ENCODE assay signal across 15 mouse cellular contexts in genomic region chr15:98256271-98256670, GRCm38 (mm10). TPM values are rescaled to one million over a fixed set of nuclear protein-coding genes. Genes with fewer than 3 reads are reported as not detected.
DNase-seq lines count a peak whose midpoint lies in the region; ATAC-seq and TF ChIP-seq lines count a peak whose summit lies in the region.
"Had no signal": no experiment of that assay in that cellular context is flagged by ENCODE, and none has a peak within 500 bp of the region (broad histone marks: within the 10 kb centered on the region; RNA-seq: fewer than 3 reads in every experiment).

No protein-coding gene starts in this region.

- no peaks in the 10 kb centered on the region for H3K4me1 ChIP-seq in intestine, embryonic 15.5 days (replicated peaks)
- H3K4me1 ChIP-seq: forebrain, embryonic 13.5 days; neural tube, embryonic 15.5 days had no signal

- H3K9ac ChIP-seq in intestine, embryonic 15.5 days, result no peak overlapping the region
- H3K9ac ChIP-seq: forebrain, embryonic 13.5 days; neural tube, embryonic 15.5 days had no signal

- H3K9me3 ChIP-seq in intestine, embryonic 15.5 days, result no peaks in the 10 kb centered on the region
- H3K9me3 ChIP-seq: forebrain, embryonic 13.5 days; neural tube, embryonic 15.5 days had no signal

- TF ChIP-seq POLR2A in brain, embryonic 14.5 days (IDR thresholded peaks at IDR 0.05; ENCODE audit: borderline replicate concordance, extremely low read depth, insufficient read depth, insufficient read length, poor library complexity, severe bottlenecking), result no peak

- peak; percentile 5 to 21 for DNase-seq in lung, adult 18-20 months
- DNase-seq in lung, postnatal 14 days, result no peak
- peak; percentile 0 for DNase-seq in brain, embryonic 14.5 days (ENCODE audit: low read depth)
- DNase-seq in cerebellum, adult 9-10 months, result peak; percentile 39
- DNase-seq in gonadal fat pad, adult 2 months (ENCODE audit: low read depth), result peak; percentile 62
- no peak for DNase-seq in ovary, postnatal 10 days (ENCODE audit: low spot score)
- DNase-seq: liver had no signal

- no peak for ATAC-seq in intestine, embryonic 15.5 days
- ATAC-seq: forebrain, embryonic 13.5 days; intestine, postnatal 0 days; midbrain, embryonic 16.5 days had no signal

- no peak overlapping the region for H3K4me3 ChIP-seq in intestine, embryonic 15.5 days (replicated peaks)
- H3K4me3 ChIP-seq: forebrain, embryonic 13.5 days; neural tube, embryonic 15.5 days had no signal

- H3K27ac ChIP-seq in intestine, embryonic 15.5 days, result no peak overlapping the region
- H3K27ac ChIP-seq: forebrain, embryonic 13.5 days; macrophage; neural tube, embryonic 15.5 days; stomach, postnatal 0 days had no signal

- no peaks in the 10 kb centered on the region for H3K27me3 ChIP-seq in intestine, embryonic 15.5 days (replicated peaks)
- H3K27me3 ChIP-seq: forebrain, embryonic 13.5 days; neural tube, embryonic 15.5 days had no signal

- no peaks in the 10 kb centered on the region for H3K36me3 ChIP-seq in intestine, embryonic 15.5 days
- H3K36me3 ChIP-seq: neural tube, embryonic 15.5 days had no signal

- TF ChIP-seq CTCF in brain, embryonic 14.5 days (IDR thresholded peaks at IDR 0.05; ENCODE audit: borderline replicate concordance, extremely low read depth, insufficient read depth, insufficient read length), result no peak

- 96% methylated on average over 13 of the region's 13 CpGs for WGBS in intestine, embryonic 15.5 days

- H3K4me2 ChIP-seq in intestine, embryonic 15.5 days (replicated peaks), result no peak overlapping the region
- H3K4me2 ChIP-seq: forebrain, embryonic 13.5 days; neural tube, embryonic 15.5 days had no signal

RNA-seq across cellular contexts. Expression of gene H1fnt, which starts 0.8 kb away (rescaled TPM):
- polyA plus RNA-seq in brain, embryonic 14.5 days (2012; rRNA removed), result not detected in 2 replicates
- 1.6 and 2.5 TPM in 2 replicates for polyA plus RNA-seq in gonadal fat pad, adult 2 months (2012; rRNA removed)
- not detected in 2 replicates for polyA plus RNA-seq in intestine, embryonic 15.5 days (2015; fragmentation: Nextera tagmentation; extraction: Ambion mirVana)
- polyA plus RNA-seq: embryonic facial prominence, embryonic 11.5 days; forebrain, embryonic 13.5 days; intestine, postnatal 0 days; macrophage; midbrain, embryonic 16.5 days; neural tube, embryonic 15.5 days; stomach, postnatal 0 days had no signal

RNA-seq across cellular contexts. Expression of gene Olfr286, which starts 22.0 kb away (rescaled TPM):
- not detected in 2 replicates for polyA plus RNA-seq in brain, embryonic 14.5 days (2012; rRNA removed)
- polyA plus RNA-seq in gonadal fat pad, adult 2 months (2012; rRNA removed), result not detected in 2 replicates
- polyA plus RNA-seq in intestine, embryonic 15.5 days (2015; fragmentation: Nextera tagmentation; extraction: Ambion mirVana), result not detected in 2 replicates
- polyA plus RNA-seq: embryonic facial prominence, embryonic 11.5 days; forebrain, embryonic 13.5 days; intestine, postnatal 0 days; macrophage; midbrain, embryonic 16.5 days; stomach, postnatal 0 days had no signal

RNA-seq across cellular contexts. Expression of gene Olfr287, which starts 35.4 kb away (rescaled TPM):
- polyA plus RNA-seq in brain, embryonic 14.5 days (2012; rRNA removed), result not detected in 2 replicates
- not detected in 2 replicates for polyA plus RNA-seq in gonadal fat pad, adult 2 months (2012; rRNA removed)
- not detected in 2 replicates for polyA plus RNA-seq in intestine, embryonic 15.5 days (2015; fragmentation: Nextera tagmentation; extraction: Ambion mirVana)
- polyA plus RNA-seq: embryonic facial prominence, embryonic 11.5 days; forebrain, embryonic 13.5 days; intestine, postnatal 0 days; macrophage; stomach, postnatal 0 days had no signal

RNA-seq across cellular contexts. Expression of gene Gm44579, which starts 35.5 kb away (rescaled TPM):
- not detected in 2 replicates for polyA plus RNA-seq in brain, embryonic 14.5 days (2012; rRNA removed)
- polyA plus RNA-seq in gonadal fat pad, adult 2 months (2012; rRNA removed), result not detected in 2 replicates
- polyA plus RNA-seq in intestine, embryonic 15.5 days (2015; fragmentation: Nextera tagmentation; extraction: Ambion mirVana), result not detected in 2 replicates
- polyA plus RNA-seq: embryonic facial prominence, embryonic 11.5 days; forebrain, embryonic 13.5 days; intestine, postnatal 0 days; macrophage; midbrain, embryonic 16.5 days; stomach, postnatal 0 days had no signal

RNA-seq across cellular contexts. Expression of gene Zfp641, which starts 39.7 kb away (rescaled TPM):
- 7.7 and 13.9 TPM in 2 replicates for polyA plus RNA-seq in brain, embryonic 14.5 days (2012; rRNA removed)
- 2.5 and 2.7 TPM in 2 replicates for polyA plus RNA-seq in gonadal fat pad, adult 2 months (2012; rRNA removed)
- polyA plus RNA-seq in intestine, embryonic 15.5 days (2015; fragmentation: Nextera tagmentation; extraction: Ambion mirVana), result 0.21 and 0.36 TPM in 2 replicates
- polyA plus RNA-seq: macrophage had no signal

Comparison
In these comparisons a context has a peak if more than half of its experiments do, and no peak if none do; other contexts are left out.
1. DNase-seq: peak in lung, adult 18-20 months (2 of 2), brain, embryonic 14.5 days (single experiment), cerebellum, adult 9-10 months (single experiment) and gonadal fat pad, adult 2 months (single experiment); none in lung, postnatal 14 days (single experiment) and ovary, postnatal 10 days (single experiment).